Mouse (Mus musculus): Measurements from ENCODE around the gene Prss36. TPM values are rescaled to one million over a fixed set of nuclear protein-coding genes. Genes with fewer than 3 reads are reported as not detected.

Prss36 gene
- total and polyA plus RNA-seq, 2 experiments, result 8.7 to 18.2 TPM

GRCm38 (mm10) chr7:127918203-127918602, 28.3 kb downstream of the Prss36 start:
- DNase-seq (ENCODE audit: extremely low read depth, low read depth, low spot score), result peak; percentile 60
- Histone ChIP-seq H3K9ac (ENCODE audit: low read depth, low read length) (no peak overlapping the region), H3K79me2 (ENCODE audit: control insufficient read depth, insufficient read depth, low read length) (no peaks in the 10 kb centered on the region), H3K27me3 (ENCODE audit: control insufficient read depth, insufficient read depth, low read length) (no peaks in the 10 kb centered on the region), H3K36me3 (ENCODE audit: control insufficient read depth, insufficient read depth, low read length) (peaks cover 11% of the 10 kb centered on the region), H3K4me3 (ENCODE audit: insufficient read depth, low read depth, low read length) (no peak overlapping the region), H3K27ac (replicated peaks; ENCODE audit: insufficient read depth, low read depth, low read length) (no peak overlapping the region), H3K4me1 (ENCODE audit: control insufficient read depth, insufficient read depth, low read length) (peaks cover 9% of the 10 kb centered on the region; the same call in 1 of the 2 replicates)
- no peak for TF ChIP-seq POLR2A (IDR thresholded peaks at IDR 0.05; ENCODE audit: extremely low read depth, insufficient read depth, low read length)
- peak; percentile 67 for TF ChIP-seq CTCF (IDR thresholded peaks at IDR 0.05; ENCODE audit: low read depth, low read length)
- WGBS, result 54% methylated on average over 3 of the region's 3 CpGs

GRCm38 (mm10) chr7:127915293-127915692, 31.2 kb downstream of the Prss36 start:
- Histone ChIP-seq H3K79me2 (ENCODE audit: control insufficient read depth, insufficient read depth, low read length) (peaks cover 5% of the 10 kb centered on the region; the same call in 1 of the 2 replicates), H3K4me1 (ENCODE audit: control insufficient read depth, insufficient read depth, low read length) (peaks cover 2% of the 10 kb centered on the region; the same call in 1 of the 2 replicates), H3K27ac (replicated peaks; ENCODE audit: insufficient read depth, low read depth, low read length) (no peak overlapping the region), H3K9ac (ENCODE audit: low read depth, low read length) (no peak overlapping the region), H3K4me3 (ENCODE audit: insufficient read depth, low read depth, low read length) (no peak overlapping the region), H3K27me3 (ENCODE audit: control insufficient read depth, insufficient read depth, low read length) (no peaks in the 10 kb centered on the region), H3K36me3 (ENCODE audit: control insufficient read depth, insufficient read depth, low read length) (peaks cover 11% of the 10 kb centered on the region)
- 92% methylated on average over 12 of the region's 12 CpGs for WGBS
- TF ChIP-seq CTCF (IDR thresholded peaks at IDR 0.05; ENCODE audit: low read depth, low read length) (no peak), POLR2A (IDR thresholded peaks at IDR 0.05; ENCODE audit: extremely low read depth, insufficient read depth, low read length) (no peak)
- DNase-seq (ENCODE audit: extremely low read depth, low read depth, low spot score), result no peak

- Histone ChIP-seq H3K27ac (replicated peaks; ENCODE audit: insufficient read depth, low read depth, low read length) (peak overlapping the region; percentile 54), H3K9ac (ENCODE audit: low read depth, low read length) (peak overlapping the region; percentile 90), H3K36me3 (ENCODE audit: control insufficient read depth, insufficient read depth, low read length) (peaks cover 16% of the 10 kb centered on the region), H3K27me3 (ENCODE audit: control insufficient read depth, insufficient read depth, low read length) (no peaks in the 10 kb centered on the region), H3K4me3 (ENCODE audit: insufficient read depth, low read depth, low read length) (peak overlapping the region; percentile 94), H3K4me1 (ENCODE audit: control insufficient read depth, insufficient read depth, low read length) (peaks cover 11% of the 10 kb centered on the region), H3K79me2 (ENCODE audit: control insufficient read depth, insufficient read depth, low read length) (peaks cover 5% of the 10 kb centered on the region; the same call in 1 of the 2 replicates)
- DNase-seq (ENCODE audit: extremely low read depth, low read depth, low spot score), result no peak
- TF ChIP-seq CTCF (IDR thresholded peaks at IDR 0.05; ENCODE audit: low read depth, low read length), result no peak
- TF ChIP-seq POLR2A (IDR thresholded peaks at IDR 0.05; ENCODE audit: extremely low read depth, insufficient read depth, low read length), result no peak
- WGBS, result 6% methylated on average over 4 of the region's 4 CpGs
Observed at GRCm38 (mm10) chr7:127912938-127913337, 33.6 kb downstream of the Prss36 start.

GRCm38 (mm10) chr7:127912190-127912871, 34.2 kb downstream of the Prss36 start, which contains the start of gene Kat8:
TSS of gene Kat8 (plus strand) at chr7:127912516.
- peaks cover 5% of the 10 kb centered on the region; the same call in 1 of the 2 replicates for H3K79me2 ChIP-seq (ENCODE audit: control insufficient read depth, insufficient read depth, low read length)
- peaks cover 11% of the 10 kb centered on the region for H3K4me1 ChIP-seq (ENCODE audit: control insufficient read depth, insufficient read depth, low read length)
- H3K27me3 ChIP-seq (ENCODE audit: control insufficient read depth, insufficient read depth, low read length), result no peaks in the 10 kb centered on the region
- peak within 1 kb of the TSS; percentile 92 for H3K9ac ChIP-seq (ENCODE audit: low read depth, low read length)
- H3K4me3 ChIP-seq (ENCODE audit: insufficient read depth, low read depth, low read length), result peak within 1 kb of the TSS; percentile 94
- under 1% methylated on average over 40 of the region's 40 CpGs for WGBS
- DNase-seq (ENCODE audit: extremely low read depth, low read depth, low spot score), result peak; percentile 89
- H3K36me3 ChIP-seq (ENCODE audit: control insufficient read depth, insufficient read depth, low read length), result peaks cover 16% of the 10 kb centered on the region
- H3K27ac ChIP-seq (replicated peaks; ENCODE audit: insufficient read depth, low read depth, low read length), result peak within 1 kb of the TSS; percentile 98
- TF ChIP-seq CTCF (IDR thresholded peaks at IDR 0.05; ENCODE audit: low read depth, low read length) (no peak), POLR2A (IDR thresholded peaks at IDR 0.05; ENCODE audit: extremely low read depth, insufficient read depth, low read length) (peak; percentile 78; the same call in 1 of the 2 replicates)

- H3K4me3 ChIP-seq (ENCODE audit: insufficient read depth, low read depth, low read length), result no peak overlapping the region
- peak; percentile 86 for DNase-seq (ENCODE audit: extremely low read depth, low read depth, low spot score)
- H3K4me1 ChIP-seq (ENCODE audit: control insufficient read depth, insufficient read depth, low read length), result peaks cover 11% of the 10 kb centered on the region
- no peaks in the 10 kb centered on the region for H3K27me3 ChIP-seq (ENCODE audit: control insufficient read depth, insufficient read depth, low read length)
- WGBS, result 28% methylated on average over 4 of the region's 4 CpGs
- H3K9ac ChIP-seq (ENCODE audit: low read depth, low read length), result no peak overlapping the region
- TF ChIP-seq POLR2A (IDR thresholded peaks at IDR 0.05; ENCODE audit: extremely low read depth, insufficient read depth, low read length) (no peak), CTCF (IDR thresholded peaks at IDR 0.05; ENCODE audit: low read depth, low read length) (no peak)
- peaks cover 8% of the 10 kb centered on the region; the same call in 1 of the 2 replicates for H3K79me2 ChIP-seq (ENCODE audit: control insufficient read depth, insufficient read depth, low read length)
- H3K36me3 ChIP-seq (ENCODE audit: control insufficient read depth, insufficient read depth, low read length), result peaks cover 15% of the 10 kb centered on the region
- H3K27ac ChIP-seq (replicated peaks; ENCODE audit: insufficient read depth, low read depth, low read length), result peak overlapping the region; percentile 19
Observed at GRCm38 (mm10) chr7:127908656-127909055, 37.9 kb downstream of the Prss36 start.

GRCm38 (mm10) chr7:127907939-127908338, 38.6 kb downstream of the Prss36 start:
- TF ChIP-seq POLR2A (IDR thresholded peaks at IDR 0.05; ENCODE audit: extremely low read depth, insufficient read depth, low read length) (no peak), CTCF (IDR thresholded peaks at IDR 0.05; ENCODE audit: low read depth, low read length) (no peak)
- WGBS, result 99% methylated on average over 12 of the region's 12 CpGs
- H3K4me3 ChIP-seq (ENCODE audit: insufficient read depth, low read depth, low read length), result no peak overlapping the region

More at GRCm38 (mm10) chr7:127907939-127908338, 38.6 kb downstream of the Prss36 start:
- DNase-seq (ENCODE audit: extremely low read depth, low read depth, low spot score), result no peak
- H3K36me3 ChIP-seq (ENCODE audit: control insufficient read depth, insufficient read depth, low read length), result peaks cover 15% of the 10 kb centered on the region
- H3K4me1 ChIP-seq (ENCODE audit: control insufficient read depth, insufficient read depth, low read length), result peaks cover 11% of the 10 kb centered on the region
- no peak overlapping the region for H3K9ac ChIP-seq (ENCODE audit: low read depth, low read length)
- peaks cover 8% of the 10 kb centered on the region; the same call in 1 of the 2 replicates for H3K79me2 ChIP-seq (ENCODE audit: control insufficient read depth, insufficient read depth, low read length)
- H3K27me3 ChIP-seq (ENCODE audit: control insufficient read depth, insufficient read depth, low read length), result no peaks in the 10 kb centered on the region
- H3K27ac ChIP-seq (replicated peaks; ENCODE audit: insufficient read depth, low read depth, low read length), result no peak overlapping the region
